Mouse (Mus musculus): Measurements from ENCODE around the gene Natd1.

DNA sequence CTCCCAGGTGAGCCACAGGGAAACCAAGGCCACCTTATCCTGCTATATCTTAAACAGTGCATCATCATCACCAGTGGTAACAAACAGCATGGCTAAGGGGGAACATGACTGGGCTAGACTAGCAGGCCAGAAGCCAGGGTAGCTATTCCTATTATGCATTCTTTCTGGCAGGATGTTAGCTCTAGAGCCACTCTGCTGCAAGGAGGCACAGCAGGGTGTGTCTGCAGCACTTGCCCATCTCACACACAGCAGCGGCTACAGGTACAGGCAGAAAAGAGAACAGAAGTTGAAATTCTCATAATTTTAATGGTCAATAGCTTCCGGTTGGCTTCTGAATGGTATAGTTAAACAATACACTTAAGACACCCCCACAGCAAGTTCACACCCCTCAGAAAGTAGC, 50.4 kb downstream of the Natd1 start:
- TF ChIP-seq CTCF (conservative IDR thresholded peaks at IDR 0.05; ENCODE audit: insufficient read depth, insufficient read length, low read depth, low read length), result no peak
- no peak for TF ChIP-seq POLR2A (IDR thresholded peaks at IDR 0.05; ENCODE audit: low read depth, low read length)

Data from kidney, adult 2 months (tissue).